8 mouse cellular contexts compared by ENCODE assay signal in the genomic region with DNA sequence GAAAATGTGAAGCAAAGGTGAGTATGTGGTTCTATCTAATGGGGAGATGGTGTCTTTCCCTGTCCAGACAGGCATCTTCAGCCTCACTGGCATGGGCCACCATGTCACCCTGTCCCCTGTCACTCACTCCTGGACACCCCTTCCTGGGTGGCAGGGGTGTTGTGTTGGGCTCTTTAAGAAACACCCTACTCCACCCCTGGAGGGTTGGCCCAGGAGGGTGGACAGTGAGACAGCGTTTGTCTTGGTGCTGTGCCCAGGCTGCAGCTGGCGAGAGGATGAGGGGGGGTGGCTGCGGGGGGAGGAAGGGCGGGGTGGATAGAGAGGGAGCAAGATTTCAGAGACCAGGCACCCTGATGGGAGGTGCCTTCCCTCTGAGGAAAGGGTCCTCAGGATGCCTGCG. TPM values are rescaled to one million over a fixed set of nuclear protein-coding genes. Genes with fewer than 3 reads are reported as not detected.
A peak's percentile ranks its signal among the peaks of the same experiment; 100 is the strongest.
DNase-seq lines count a peak whose midpoint lies in the region; ATAC-seq lines count a peak whose summit lies in the region.

No protein-coding gene starts in this region.

- DNase-seq in hindbrain, embryonic 10.5 days (ENCODE audit: low spot score) = no peak
- DNase-seq in heart, postnatal 4 days = peak; percentile 85
- DNase-seq in midbrain, embryonic 11.5 days (ENCODE audit: low spot score, missing footprints) = no peak
- no peak for DNase-seq in forebrain, embryonic 11.5 days (ENCODE audit: low spot score)
- DNase-seq in spleen, adult 18-20 months = no peak

- no peak overlapping the region for H3K27ac ChIP-seq in hindbrain, embryonic 12.5 days
- no peak overlapping the region for H3K27ac ChIP-seq in hindbrain, embryonic 10.5 days
- peak overlapping the region; percentile 51 for H3K27ac ChIP-seq in embryonic facial prominence, embryonic 12.5 days
- peak overlapping the region; percentile 99 for H3K27ac ChIP-seq in limb, embryonic 15.5 days
- no peak overlapping the region for H3K27ac ChIP-seq in midbrain, embryonic 11.5 days (ENCODE audit: low read depth, low read length)
- H3K27ac ChIP-seq in forebrain, embryonic 11.5 days (ENCODE audit: low read depth, low read length) = no peak overlapping the region

- no peaks in the 10 kb centered on the region for H3K9me3 ChIP-seq in hindbrain, embryonic 12.5 days (replicated peaks)
- no peaks in the 10 kb centered on the region for H3K9me3 ChIP-seq in hindbrain, embryonic 10.5 days
- H3K9me3 ChIP-seq in embryonic facial prominence, embryonic 12.5 days = no peaks in the 10 kb centered on the region
- H3K9me3 ChIP-seq in limb, embryonic 15.5 days = no peaks in the 10 kb centered on the region
- H3K9me3 ChIP-seq in midbrain, embryonic 11.5 days (ENCODE audit: control insufficient read depth, low read length) = no peaks in the 10 kb centered on the region
- no peaks in the 10 kb centered on the region for H3K9me3 ChIP-seq in forebrain, embryonic 11.5 days (ENCODE audit: control insufficient read depth, low read length)

- no peak overlapping the region for H3K9ac ChIP-seq in hindbrain, embryonic 12.5 days
- no peak overlapping the region for H3K9ac ChIP-seq in embryonic facial prominence, embryonic 12.5 days
- H3K9ac ChIP-seq in limb, embryonic 15.5 days = no peak overlapping the region
- H3K9ac ChIP-seq in midbrain, embryonic 11.5 days (ENCODE audit: low read length) = no peak overlapping the region
- H3K9ac ChIP-seq in forebrain, embryonic 11.5 days (ENCODE audit: low read length) = no peak overlapping the region

- no peak for ATAC-seq in hindbrain, embryonic 12.5 days (ENCODE audit: low FRiP score)
- ATAC-seq in embryonic facial prominence, embryonic 12.5 days (ENCODE audit: insufficient number of reproducible peaks, insufficient read depth, low FRiP score, low TSS enrichment) = no peak
- ATAC-seq in limb, embryonic 15.5 days (ENCODE audit: insufficient number of reproducible peaks, low FRiP score, low TSS enrichment, low read depth) = no peak
- ATAC-seq in midbrain, embryonic 11.5 days (ENCODE audit: low FRiP score) = no peak
- no peak for ATAC-seq in forebrain, embryonic 11.5 days (replicated peaks; ENCODE audit: low FRiP score)

- H3K36me3 ChIP-seq in hindbrain, embryonic 12.5 days = no peaks in the 10 kb centered on the region
- H3K36me3 ChIP-seq in hindbrain, embryonic 10.5 days = 0 out of 2 replicates have a peak, but pooled peaks cover 3% of the 10 kb centered on the region
- H3K36me3 ChIP-seq in embryonic facial prominence, embryonic 12.5 days = peaks cover 31% of the 10 kb centered on the region
- H3K36me3 ChIP-seq in limb, embryonic 15.5 days = peaks cover 49% of the 10 kb centered on the region
- H3K36me3 ChIP-seq in midbrain, embryonic 11.5 days (ENCODE audit: control insufficient read depth, insufficient read depth, low read length) = no peaks in the 10 kb centered on the region
- H3K36me3 ChIP-seq in forebrain, embryonic 11.5 days (ENCODE audit: control insufficient read depth, insufficient read depth, low read length) = no peaks in the 10 kb centered on the region

- peaks cover 63% of the 10 kb centered on the region for H3K4me1 ChIP-seq in hindbrain, embryonic 12.5 days
- peaks cover 83% of the 10 kb centered on the region for H3K4me1 ChIP-seq in hindbrain, embryonic 10.5 days (replicated peaks)
- H3K4me1 ChIP-seq in embryonic facial prominence, embryonic 12.5 days = peaks cover 67% of the 10 kb centered on the region
- peaks cover 88% of the 10 kb centered on the region for H3K4me1 ChIP-seq in limb, embryonic 15.5 days
- peaks cover 30% of the 10 kb centered on the region for H3K4me1 ChIP-seq in midbrain, embryonic 11.5 days (ENCODE audit: control insufficient read depth, insufficient read depth, low read length)
- peaks cover 27% of the 10 kb centered on the region for H3K4me1 ChIP-seq in forebrain, embryonic 11.5 days (replicated peaks; ENCODE audit: control insufficient read depth, insufficient read depth, low read length)

- no peak overlapping the region for H3K4me3 ChIP-seq in hindbrain, embryonic 12.5 days
- no peak overlapping the region for H3K4me3 ChIP-seq in hindbrain, embryonic 10.5 days
- H3K4me3 ChIP-seq in embryonic facial prominence, embryonic 12.5 days = no peak overlapping the region
- peak overlapping the region; percentile 57 for H3K4me3 ChIP-seq in limb, embryonic 15.5 days
- H3K4me3 ChIP-seq in midbrain, embryonic 11.5 days (ENCODE audit: low read depth, low read length) = no peak overlapping the region
- no peak overlapping the region for H3K4me3 ChIP-seq in forebrain, embryonic 11.5 days (ENCODE audit: low read depth, low read length)

- peaks cover 51% of the 10 kb centered on the region for H3K27me3 ChIP-seq in hindbrain, embryonic 12.5 days
- peaks cover 78% of the 10 kb centered on the region for H3K27me3 ChIP-seq in hindbrain, embryonic 10.5 days (ENCODE audit: insufficient read depth, poor library complexity, severe bottlenecking)
- peaks cover 15% of the 10 kb centered on the region; the same call in 1 of the 2 replicates for H3K27me3 ChIP-seq in embryonic facial prominence, embryonic 12.5 days
- no peaks in the 10 kb centered on the region for H3K27me3 ChIP-seq in limb, embryonic 15.5 days
- H3K27me3 ChIP-seq in midbrain, embryonic 11.5 days (ENCODE audit: control insufficient read depth, insufficient read depth, low read length) = peaks cover 45% of the 10 kb centered on the region
- peaks cover 30% of the 10 kb centered on the region for H3K27me3 ChIP-seq in forebrain, embryonic 11.5 days (ENCODE audit: control insufficient read depth, insufficient read depth, low read length)

- WGBS in hindbrain, embryonic 12.5 days = 63% methylated on average over 5 of the region's 5 CpGs
- 73% methylated on average over 5 of the region's 5 CpGs for WGBS in hindbrain, embryonic 10.5 days
- WGBS in embryonic facial prominence, embryonic 12.5 days = 60% methylated on average over 5 of the region's 5 CpGs
- WGBS in limb, embryonic 15.5 days = 34% methylated on average over 5 of the region's 5 CpGs
- 56% methylated on average over 5 of the region's 5 CpGs for WGBS in midbrain, embryonic 11.5 days
- 72% methylated on average over 5 of the region's 5 CpGs for whole genome bisulfite sequencing in forebrain, embryonic 11.5 days

- peak overlapping the region; percentile 48; the same call in 1 of the 2 replicates for H3K4me2 ChIP-seq in hindbrain, embryonic 12.5 days (replicated peaks)
- H3K4me2 ChIP-seq in embryonic facial prominence, embryonic 12.5 days (replicated peaks) = peak overlapping the region; percentile 24; the same call in 1 of the 2 replicates
- H3K4me2 ChIP-seq in limb, embryonic 15.5 days = peak overlapping the region; percentile 67
- H3K4me2 ChIP-seq in midbrain, embryonic 11.5 days = no peak overlapping the region
- H3K4me2 ChIP-seq in forebrain, embryonic 11.5 days (ENCODE audit: low read depth, low read length, severe bottlenecking) = no peak overlapping the region

RNA-seq across cellular contexts. Expression of a gene that starts 5.1 kb away (rescaled TPM):
- polyA plus RNA-seq in hindbrain, embryonic 12.5 days (2016; fragmentation: Nextera tagmentation; extraction: Ambion mirVana) = 21.8 and 22.7 TPM in 2 replicates
- 11.8 and 13.8 TPM in 2 replicates for polyA plus RNA-seq in hindbrain, embryonic 10.5 days (2016; fragmentation: Nextera tagmentation; extraction: Ambion mirVana)
- 29.6 and 34.0 TPM in 2 replicates for polyA plus RNA-seq in embryonic facial prominence, embryonic 12.5 days (2016; fragmentation: Nextera tagmentation; extraction: Ambion mirVana)
- total RNA-seq in heart, postnatal 4 days (2021) = 10 to 100 TPM; 65.8 to 70.3 TPM
- polyA plus RNA-seq in limb, embryonic 15.5 days (2015; fragmentation: Nextera tagmentation; extraction: Ambion mirVana) = 47.5 and 48.6 TPM in 2 replicates
- 7.5 TPM in 2 replicates for polyA plus RNA-seq in midbrain, embryonic 11.5 days (2014; fragmentation: Nextera tagmentation; extraction: Ambion mirVana)
- 8.8 and 10.5 TPM in 2 replicates for polyA plus RNA-seq in forebrain, embryonic 11.5 days (2014; fragmentation: Nextera tagmentation; extraction: Ambion mirVana)

RNA-seq across cellular contexts. Expression of a gene that starts 30.7 kb away (rescaled TPM):
- 28.1 and 29.2 TPM in 2 replicates for polyA plus RNA-seq in hindbrain, embryonic 12.5 days (2016; fragmentation: Nextera tagmentation; extraction: Ambion mirVana)
- 14.6 and 17.6 TPM in 2 replicates for polyA plus RNA-seq in hindbrain, embryonic 10.5 days (2016; fragmentation: Nextera tagmentation; extraction: Ambion mirVana)
- polyA plus RNA-seq in embryonic facial prominence, embryonic 12.5 days (2016; fragmentation: Nextera tagmentation; extraction: Ambion mirVana) = 15.6 and 15.7 TPM in 2 replicates
- total RNA-seq in heart, postnatal 4 days (2021) = 10 to 100 TPM; 19.9 to 22.6 TPM
- 33.4 and 35.4 TPM in 2 replicates for polyA plus RNA-seq in limb, embryonic 15.5 days (2015; fragmentation: Nextera tagmentation; extraction: Ambion mirVana)
- polyA plus RNA-seq in midbrain, embryonic 11.5 days (2014; fragmentation: Nextera tagmentation; extraction: Ambion mirVana) = 9.8 and 10.5 TPM in 2 replicates
- polyA plus RNA-seq in forebrain, embryonic 11.5 days (2014; fragmentation: Nextera tagmentation; extraction: Ambion mirVana) = 12.0 and 12.1 TPM in 2 replicates

RNA-seq across cellular contexts. Expression of a gene that starts 31.8 kb away (rescaled TPM):
- polyA plus RNA-seq in hindbrain, embryonic 12.5 days (2016; fragmentation: Nextera tagmentation; extraction: Ambion mirVana) = 94.0 and 97.1 TPM in 2 replicates
- polyA plus RNA-seq in hindbrain, embryonic 10.5 days (2016; fragmentation: Nextera tagmentation; extraction: Ambion mirVana) = 80.4 and 122 TPM in 2 replicates
- polyA plus RNA-seq in embryonic facial prominence, embryonic 12.5 days (2016; fragmentation: Nextera tagmentation; extraction: Ambion mirVana) = 113 and 120 TPM in 2 replicates
- 100 to 1,000 TPM; 142 to 145 TPM for total RNA-seq in heart, postnatal 4 days (2021)
- 103 and 111 TPM in 2 replicates for polyA plus RNA-seq in limb, embryonic 15.5 days (2015; fragmentation: Nextera tagmentation; extraction: Ambion mirVana)
- polyA plus RNA-seq in midbrain, embryonic 11.5 days (2014; fragmentation: Nextera tagmentation; extraction: Ambion mirVana) = 106 and 107 TPM in 2 replicates
- polyA plus RNA-seq in forebrain, embryonic 11.5 days (2014; fragmentation: Nextera tagmentation; extraction: Ambion mirVana) = 122 and 129 TPM in 2 replicates

RNA-seq across cellular contexts. Expression of a gene that starts 38.8 kb away (rescaled TPM):
- polyA plus RNA-seq in hindbrain, embryonic 12.5 days (2016; fragmentation: Nextera tagmentation; extraction: Ambion mirVana) = 0.42 TPM in 1 of 2 replicates, not detected in the other
- 0.20 TPM in 1 of 2 replicates, not detected in the other for polyA plus RNA-seq in hindbrain, embryonic 10.5 days (2016; fragmentation: Nextera tagmentation; extraction: Ambion mirVana)
- polyA plus RNA-seq in embryonic facial prominence, embryonic 12.5 days (2016; fragmentation: Nextera tagmentation; extraction: Ambion mirVana) = 0.92 and 1.2 TPM in 2 replicates
- 10 to 100 TPM; 10.0 to 12.5 TPM for total RNA-seq in heart, postnatal 4 days (2021)
- polyA plus RNA-seq in limb, embryonic 15.5 days (2015; fragmentation: Nextera tagmentation; extraction: Ambion mirVana) = 17.5 and 24.6 TPM in 2 replicates
- 0.34 and 0.40 TPM in 2 replicates for polyA plus RNA-seq in midbrain, embryonic 11.5 days (2014; fragmentation: Nextera tagmentation; extraction: Ambion mirVana)
- 0.33 TPM in 1 of 2 replicates, not detected in the other for polyA plus RNA-seq in forebrain, embryonic 11.5 days (2014; fragmentation: Nextera tagmentation; extraction: Ambion mirVana)

RNA-seq across cellular contexts. Expression of a gene that starts 45.0 kb away (rescaled TPM):
- polyA plus RNA-seq in hindbrain, embryonic 12.5 days (2016; fragmentation: Nextera tagmentation; extraction: Ambion mirVana) = 0.09 TPM in 1 of 2 replicates, not detected in the other
- 0.35 and 0.38 TPM in 2 replicates for polyA plus RNA-seq in hindbrain, embryonic 10.5 days (2016; fragmentation: Nextera tagmentation; extraction: Ambion mirVana)
- polyA plus RNA-seq in embryonic facial prominence, embryonic 12.5 days (2016; fragmentation: Nextera tagmentation; extraction: Ambion mirVana) = 0.13 and 0.17 TPM in 2 replicates
- total RNA-seq in heart, postnatal 4 days (2021) = under 1 TPM; 0.11 to 0.17 TPM
- polyA plus RNA-seq in limb, embryonic 15.5 days (2015; fragmentation: Nextera tagmentation; extraction: Ambion mirVana) = 0.61 and 0.81 TPM in 2 replicates
- polyA plus RNA-seq in midbrain, embryonic 11.5 days (2014; fragmentation: Nextera tagmentation; extraction: Ambion mirVana) = not detected in 2 replicates
- polyA plus RNA-seq in forebrain, embryonic 11.5 days (2014; fragmentation: Nextera tagmentation; extraction: Ambion mirVana) = not detected in 2 replicates

Comparison
In these comparisons a context has a peak if more than half of its experiments do, and no peak if none do; other contexts are left out.
1. H3K27ac ChIP-seq: peak in embryonic facial prominence, embryonic 12.5 days (single experiment) and limb, embryonic 15.5 days (single experiment); none in hindbrain, embryonic 12.5 days (single experiment), hindbrain, embryonic 10.5 days (single experiment), midbrain, embryonic 11.5 days (single experiment) and forebrain, embryonic 11.5 days (single experiment).
2. H3K4me2 ChIP-seq: peak in hindbrain, embryonic 12.5 days (single experiment), embryonic facial prominence, embryonic 12.5 days (single experiment) and limb, embryonic 15.5 days (single experiment); none in midbrain, embryonic 11.5 days (single experiment) and forebrain, embryonic 11.5 days (single experiment).